Mouse (Mus musculus) MEL (cell line): Measurements from ENCODE around the gene Nop2. TPM values are rescaled to one million over a fixed set of nuclear protein-coding genes. Genes with fewer than 3 reads are reported as not detected.

Experiments used
- DNase-seq: peaks from one replicate; pipeline ENCODE4 v3.0.0; 2011; ENCODE audit warnings: low read depth, low spot score
- H3K27ac ChIP-seq: 2 replicates; pipeline ENCODE4 v1.5.1; 2012; ENCODE audit warnings: low read depth, mild to moderate bottlenecking, control low read depth, low read length, moderate library complexity; ENCODE audit not compliant: control insufficient read depth
- H3K27me3 ChIP-seq, 2 experiments: fragments of 150-350 bp in 1 of 2; sonication (generic) in 1 of 2; 2 replicates each; pipeline ENCODE4 v1.6.1; 2012; ENCODE audit warnings: low read length in 2 of 2, mild to moderate bottlenecking in 2 of 2, improper control_type of control experiment in 1 of 2, moderate library complexity in 1 of 2; ENCODE audit not compliant: insufficient read depth in 2 of 2, control insufficient read depth in 1 of 2
- H3K36me3 ChIP-seq, 2 experiments: 2 replicates each; pipeline ENCODE4 v1.6.1; 2012 to 2014; ENCODE audit warnings: low read length in 2 of 2, improper control_type of control experiment in 1 of 2, inconsistent platforms in 1 of 2, mild to moderate bottlenecking in 1 of 2; ENCODE audit not compliant: insufficient read depth in 2 of 2, control insufficient read depth in 1 of 2
- H3K4me1 ChIP-seq, 2 experiments: fragments of 150-350 bp in 1 of 2; sonication (generic) in 1 of 2; 2 replicates each; pipeline ENCODE4 v1.6.1; 2012; ENCODE audit warnings: low read length in 2 of 2, improper control_type of control experiment in 1 of 2, mild to moderate bottlenecking in 1 of 2; ENCODE audit not compliant: insufficient read depth in 2 of 2, control insufficient read depth in 1 of 2
- H3K4me3 ChIP-seq, 2 experiments: fragments of 150-350 bp in 1 of 2; sonication (generic) in 1 of 2; 2 replicates each; pipeline ENCODE4 v1.5.1; 2012; ENCODE audit warnings: low read depth in 2 of 2, low read length in 2 of 2, mild to moderate bottlenecking in 2 of 2, moderate library complexity in 2 of 2, control low read depth in 1 of 2, improper control_type of control experiment in 1 of 2; ENCODE audit not compliant: control insufficient read depth in 1 of 2, insufficient read depth in 1 of 2
- H3K79me2 ChIP-seq: 2 replicates; pipeline ENCODE4 v1.6.1; 2012; ENCODE audit warnings: mild to moderate bottlenecking, low read length, moderate library complexity; ENCODE audit not compliant: control insufficient read depth, poor library complexity, insufficient read depth
- H3K9ac ChIP-seq: 2 replicates; pipeline ENCODE4 v1.6.1; 2012; ENCODE audit warnings: low read depth, mild to moderate bottlenecking, control low read depth, low read length, moderate library complexity; ENCODE audit not compliant: control insufficient read depth, poor library complexity, severe bottlenecking
- H3K9me3 ChIP-seq: fragments of 150-350 bp; sonication (generic); replicated peaks from 2 replicates; pipeline ENCODE4 v1.6.1; 2012; ENCODE audit warnings: mild to moderate bottlenecking, low read length, improper control_type of control experiment, moderate library complexity; ENCODE audit not compliant: insufficient read depth
- BHLHE40 ChIP-seq: IDR thresholded peaks from 2 replicates; pipeline ENCODE4 v1.6.1; 2012; ENCODE audit warnings: low read depth, mild to moderate bottlenecking, inconsistent platforms, low read length, improper control_type of control experiment, borderline replicate concordance
- CHD1 ChIP-seq: IDR thresholded peaks from 2 replicates; pipeline ENCODE4 v1.6.1; 2012; ENCODE audit warnings: low read depth, mild to moderate bottlenecking, inconsistent platforms, low read length, improper control_type of control experiment
- ELF1 ChIP-seq: IDR thresholded peaks from 2 replicates; pipeline ENCODE4 v1.6.1; 2014; ENCODE audit warnings: low read depth, mild to moderate bottlenecking, inconsistent platforms, low read length, improper control_type of control experiment, moderate library complexity
- ETS1 ChIP-seq: IDR thresholded peaks from 2 replicates; pipeline ENCODE4 v1.6.1; 2012; ENCODE audit warnings: low read depth, mild to moderate bottlenecking, inconsistent platforms, low read length, improper control_type of control experiment, moderate library complexity
- GATA1 ChIP-seq: IDR thresholded peaks from 2 replicates; pipeline ENCODE4 v1.6.1; 2011; ENCODE audit warnings: low read depth, low read length, improper control_type of control experiment
- HCFC1 ChIP-seq: IDR thresholded peaks from 2 replicates; pipeline ENCODE4 v1.6.1; 2012; ENCODE audit warnings: low read depth, mild to moderate bottlenecking, inconsistent platforms, low read length, improper control_type of control experiment, moderate library complexity
- JUND ChIP-seq: IDR thresholded peaks from 2 replicates; pipeline ENCODE4 v1.6.1; 2011; ENCODE audit warnings: low read depth, mild to moderate bottlenecking, improper control_type of control experiment, low read length
- MAZ ChIP-seq: IDR thresholded peaks from 2 replicates; pipeline ENCODE4 v1.6.1; 2012; ENCODE audit warnings: low read depth, mild to moderate bottlenecking, inconsistent platforms, low read length, improper control_type of control experiment
- MXI1 ChIP-seq: IDR thresholded peaks from 2 replicates; pipeline ENCODE4 v1.6.1; 2011; ENCODE audit warnings: mild to moderate bottlenecking, low read depth, low read length, improper control_type of control experiment
- MYC ChIP-seq: IDR thresholded peaks from 2 replicates; pipeline ENCODE4 v1.6.1; 2011; ENCODE audit warnings: low read depth, mild to moderate bottlenecking, low read length, improper control_type of control experiment, moderate library complexity
- NELFE ChIP-seq: IDR thresholded peaks from 2 replicates; pipeline ENCODE4 v1.6.1; 2011; ENCODE audit warnings: low read depth, low read length, improper control_type of control experiment
- NRF1 ChIP-seq: IDR thresholded peaks from 2 replicates; pipeline ENCODE4 v1.6.1; 2014; ENCODE audit warnings: low read depth, mild to moderate bottlenecking, inconsistent platforms, low read length, improper control_type of control experiment, moderate library complexity; ENCODE audit not compliant: poor library complexity, insufficient read depth, severe bottlenecking
- POLR2A ChIP-seq, 2 experiments: IDR thresholded peaks; 2 replicates each; pipeline ENCODE4 v1.6.1; 2011 to 2012; ENCODE audit warnings: low read length in 2 of 2, mild to moderate bottlenecking in 2 of 2, control low read depth in 1 of 2, improper control_type of control experiment in 1 of 2, low read depth in 1 of 2, moderate library complexity in 1 of 2; ENCODE audit not compliant: control insufficient read depth in 1 of 2, insufficient read depth in 1 of 2, poor library complexity in 1 of 2
- RCOR1 ChIP-seq: IDR thresholded peaks from 2 replicates; pipeline ENCODE4 v1.6.1; 2012; ENCODE audit warnings: low read depth, mild to moderate bottlenecking, inconsistent platforms, low read length, improper control_type of control experiment
- TBP ChIP-seq: IDR thresholded peaks from 2 replicates; pipeline ENCODE4 v1.8.0; 2011; ENCODE audit warnings: low read depth, low read length, improper control_type of control experiment
- USF1 ChIP-seq: IDR thresholded peaks from 2 replicates; pipeline ENCODE4 v1.6.1; 2014; ENCODE audit warnings: low read depth, mild to moderate bottlenecking, inconsistent platforms, low read length, improper control_type of control experiment, moderate library complexity
- ZC3H11A ChIP-seq: IDR thresholded peaks from 2 replicates; pipeline ENCODE4 v1.6.1; 2012; ENCODE audit warnings: low read depth, mild to moderate bottlenecking, inconsistent platforms, low read length, improper control_type of control experiment
- polyA plus RNA-seq, 2 experiments: library from polyadenylated mRNA; stranded (reverse) in 1 of 2; unstranded in 1 of 2; fragments of >175 nt in 1 of 2; fragments of >200 nt in 1 of 2; gene quantifications; 2 replicates each; pipeline versions ENCODE4 v1.2.1 to v1.2.4; 2012; ENCODE audit warnings: low replicate concordance in 2 of 2, low read depth in 1 of 2; ENCODE audit not compliant: insufficient read length in 2 of 2, insufficient read depth in 1 of 2, missing spikeins in 1 of 2
- total RNA-seq: library from RNA; depleted of rRNA; stranded (reverse); fragments of 300-350 nt; gene quantifications from 2 replicates; pipeline ENCODE4 v1.2.3, GENCODE M21; 2012

Gene Nop2
- total and polyA plus RNA-seq, 3 experiments: 221 to 337 (median 263) TPM

DNA sequence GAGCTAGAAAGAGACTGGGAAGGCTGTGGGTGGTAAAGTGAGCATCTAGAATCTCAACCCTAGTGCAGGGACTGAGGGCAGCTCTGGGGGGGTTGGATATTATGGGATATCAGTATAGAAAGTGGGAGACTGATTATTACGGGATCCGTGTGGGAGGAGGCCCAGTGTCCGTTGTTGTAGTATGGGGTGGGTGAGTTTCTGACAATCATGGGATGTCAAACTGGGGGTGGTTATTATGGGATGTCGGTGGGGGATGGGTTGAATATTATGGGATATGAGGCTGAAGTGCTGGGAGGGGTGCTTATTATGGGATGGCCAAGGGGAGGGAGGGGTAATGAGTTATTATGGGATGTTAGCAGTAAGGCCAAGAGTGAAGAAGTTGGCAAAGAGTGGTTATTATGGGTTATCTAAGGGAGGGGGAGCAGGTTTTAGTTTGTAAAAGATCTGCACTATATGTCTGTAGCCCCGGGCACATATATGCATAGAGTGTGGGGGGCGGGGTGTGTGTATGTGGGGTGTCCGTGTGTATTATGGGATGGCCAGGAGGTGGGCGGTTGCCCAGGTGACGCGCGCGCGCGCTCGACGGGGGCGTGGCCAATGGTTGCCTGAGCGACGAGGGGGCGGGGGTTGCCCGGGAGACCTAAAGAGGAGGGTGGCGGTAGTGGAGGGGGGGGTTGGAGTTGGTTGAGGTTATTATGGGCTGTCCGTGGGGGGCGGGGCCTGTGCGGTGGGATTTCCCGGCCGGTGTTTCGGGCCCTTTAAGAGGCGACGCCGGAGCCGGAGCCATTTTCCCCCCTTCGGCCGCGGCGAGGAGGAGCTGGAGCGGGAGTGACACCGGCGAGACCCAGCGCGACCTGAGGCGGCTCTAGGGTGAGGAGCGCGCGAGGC lies 36.1 kb upstream of the Nop2 start, which contains the start of gene Chd4 (continued):
- TF ChIP-seq NELFE (peak; percentile 86), BHLHE40 (no peak), JUND (no peak), CHD1 (no peak)

DNA sequence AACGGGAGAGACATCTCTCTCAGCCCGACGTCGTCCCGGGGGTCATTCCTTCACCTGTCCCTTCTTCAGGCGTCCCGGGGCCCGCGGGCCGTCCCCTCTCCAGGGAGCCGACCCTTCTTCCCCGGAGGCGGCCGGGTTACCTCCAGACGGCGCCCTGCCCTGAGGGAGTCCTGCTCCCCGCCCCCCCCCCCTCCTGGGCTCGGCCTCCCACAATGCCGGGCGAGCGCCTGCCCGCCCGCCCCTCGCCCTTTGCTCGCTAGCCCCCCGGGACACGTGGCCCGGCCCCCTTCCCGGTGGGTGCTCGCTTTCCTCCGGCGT lies 35.5 kb upstream of the Nop2 start:
- Histone ChIP-seq H3K4me1 (peaks cover 9 to 28% of the 10 kb centered on the region in 2 experiments), H3K27me3 (no peaks in the 10 kb centered on the region), H3K9me3 (no peaks in the 10 kb centered on the region), H3K9ac (peak overlapping the region; percentile 98), H3K4me3 (peak overlapping the region; percentile 84 to 90), H3K79me2 (peaks cover 37% of the 10 kb centered on the region), H3K27ac (peak overlapping the region; percentile 85), H3K36me3 (peaks cover 14 to 25% of the 10 kb centered on the region in 2 experiments)
- no peak for DNase-seq
- no peak for TF ChIP-seq RCOR1
- TF ChIP-seq CHD1: peak; percentile 31; the same call in 1 of the 2 replicates
- TF ChIP-seq USF1: 0 out of 2 replicates have a peak, but pooled peaks have one; percentile 34
- no peak for TF ChIP-seq ZC3H11A
- TF ChIP-seq MXI1: peak; percentile 15; the same call in 1 of the 2 replicates
- TF ChIP-seq MYC: peak; percentile 20; the same call in 1 of the 2 replicates
- TF ChIP-seq TBP: peak; percentile 5; the same call in 1 of the 2 replicates
- TF ChIP-seq, all 39 proteins: peak for 5

DNA sequence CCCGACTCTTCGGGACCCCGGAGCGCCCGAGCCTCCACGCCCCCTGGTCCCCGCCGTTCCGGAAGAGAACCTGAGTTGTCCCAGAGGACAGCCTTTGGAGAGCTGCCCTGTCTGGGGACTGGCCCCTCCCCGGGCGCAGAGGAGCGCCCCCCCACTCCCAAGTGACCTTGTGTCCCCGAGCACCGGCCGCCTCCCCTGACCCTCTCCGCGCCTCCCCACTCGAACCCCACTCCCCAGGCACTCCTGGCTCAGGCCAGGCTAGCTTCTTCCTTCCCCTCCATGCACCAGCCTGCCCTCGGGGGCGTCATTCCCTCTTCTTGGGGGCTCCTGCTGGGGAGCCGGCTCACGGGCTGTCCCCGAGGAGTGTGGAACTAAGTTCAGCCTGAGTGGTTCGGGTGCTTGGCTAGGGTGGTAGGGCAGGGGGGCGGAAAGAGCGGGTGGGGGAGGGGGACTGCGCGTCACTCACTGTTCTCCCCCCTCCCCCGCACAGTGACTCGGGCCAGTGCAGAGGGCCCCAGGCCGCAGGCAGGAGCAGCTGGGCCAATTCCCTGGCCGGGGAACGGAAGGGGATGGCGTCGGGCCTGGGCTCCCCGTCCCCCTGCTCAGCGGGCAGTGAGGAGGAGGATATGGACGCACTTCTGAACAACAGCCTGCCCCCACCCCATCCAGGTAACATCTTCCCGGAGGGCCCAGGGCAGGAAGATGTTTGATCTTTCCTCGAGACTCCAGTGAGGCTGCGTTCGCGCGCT lies 34.9 kb upstream of the Nop2 start:
- Histone ChIP-seq H3K36me3 (peaks cover 15 to 24% of the 10 kb centered on the region in 2 experiments), H3K9ac (peak overlapping the region; percentile 98), H3K9me3 (no peaks in the 10 kb centered on the region), H3K4me1 (peaks cover 9 to 27% of the 10 kb centered on the region in 2 experiments), H3K27me3 (no peaks in the 10 kb centered on the region), H3K79me2 (peaks cover 37% of the 10 kb centered on the region), H3K4me3 (peak overlapping the region; percentile 84 to 90), H3K27ac (peak overlapping the region; percentile 59)
- TF ChIP-seq GATA1: no peak
- TF ChIP-seq CHD1: 0 out of 2 replicates have a peak, but pooled peaks have one; percentile 21
- TF ChIP-seq HCFC1: 0 out of 2 replicates have a peak, but pooled peaks have one; percentile 17
- peak; percentile 26 to 29; a peak in 1 of 4 replicates for TF ChIP-seq POLR2A (IDR thresholded peaks at IDR 0.05; ENCODE audit: control insufficient read depth in 1 of 2, insufficient read depth in 1 of 2, low read depth in 1 of 2, low read length in 2 of 2, poor library complexity in 1 of 2)
- TF ChIP-seq MXI1: peak; percentile 53
- TF ChIP-seq MAZ: peak; percentile 12; the same call in 1 of the 2 replicates
- 0 out of 2 replicates have a peak, but pooled peaks have one; percentile 8 for TF ChIP-seq ELF1
- TF ChIP-seq MYC: no peak
- TF ChIP-seq NRF1: peak; percentile 37; the same call in 1 of the 2 replicates
- peak; percentile 25; the same call in 1 of the 2 replicates for TF ChIP-seq ETS1
- peak; percentile 54 for DNase-seq
